Mouse (Mus musculus) stomach, postnatal 0 days (tissue): ENCODE measurements at regions not wholly inside any gene's neighbourhood (a gene's known extent, or its start where the extent isn't known, plus 50 kb on each side); places are given as distances from the start of the nearest gene placed in this dataset.

ENCODE experiments used
- CTCF ChIP-seq: IDR thresholded peaks from 2 replicates; pipeline ENCODE4 v1.5.1; 2016; ENCODE audit warnings: antibody characterized with exemption, low read depth, mild to moderate bottlenecking, moderate library complexity
- EP300 ChIP-seq: optimal IDR thresholded peaks from 2 replicates; pipeline ENCODE3; 2016; ENCODE audit warnings: antibody characterized with exemption

DNA sequence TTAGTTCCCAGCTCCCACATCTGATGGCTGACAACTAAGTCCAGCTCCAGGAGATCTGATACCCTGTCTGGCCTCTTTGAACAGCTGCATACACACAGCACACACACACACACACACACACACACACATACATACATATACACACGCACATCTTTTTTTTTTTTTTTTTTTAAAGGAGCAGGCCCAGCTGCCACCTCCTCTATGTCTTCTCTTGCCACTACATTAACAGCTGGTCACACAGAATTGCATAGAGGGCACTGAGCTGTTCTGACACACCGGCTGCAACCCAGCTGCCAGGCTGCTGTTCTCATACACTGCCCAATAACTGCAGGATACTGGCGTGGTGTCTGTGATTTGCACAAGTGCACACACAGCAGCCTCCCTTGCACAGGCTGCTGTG, 64.6 kb upstream of the Ctnnb1 start:
- TF ChIP-seq CTCF (no peak), EP300 (no peak)
